Mouse (Mus musculus): ENCODE data around the gene Abca13. TPM values are rescaled to one million over a fixed set of nuclear protein-coding genes. Genes with fewer than 3 reads are reported as not detected.

The Abca13 gene
- total RNA-seq (2023): not detected

DNA sequence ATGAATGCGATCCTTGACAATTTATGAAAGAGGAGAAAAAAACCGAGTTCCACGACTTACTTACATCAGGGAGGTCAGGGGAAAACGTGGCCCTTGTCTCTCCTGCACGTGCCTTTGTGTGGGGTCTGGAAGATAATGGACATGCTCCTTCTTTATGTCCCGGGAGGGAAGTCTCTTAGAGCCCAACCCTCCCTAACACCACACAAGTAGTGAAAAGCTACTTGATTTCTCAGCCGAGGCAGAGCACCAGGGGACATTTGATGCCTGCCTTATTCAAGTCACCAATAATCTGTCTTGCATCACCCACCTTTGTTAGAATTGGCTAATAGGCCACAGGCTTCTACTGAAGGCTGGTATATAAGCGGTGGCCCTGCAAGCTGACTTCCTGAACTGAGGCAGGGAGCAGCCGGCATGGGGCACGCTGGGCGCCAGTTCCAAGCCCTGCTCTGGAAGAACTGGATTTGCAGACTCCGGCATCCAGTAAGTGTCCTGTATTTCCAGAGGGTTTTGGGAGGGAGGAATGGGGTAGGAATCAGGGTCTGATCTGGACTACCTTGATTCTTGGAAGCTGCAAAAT, at the start of gene Abca13:
TSS of gene Abca13 (plus strand) at position 388 of the 577 bp plus-strand sequence.

Other genes starting within 250 kb of the Abca13 start
- under 1 TPM; 0.12 to 0.30 TPM for gene Pkd1l1, start 218.7 kb upstream of the Abca13 start, total RNA-seq (2023)
- gene Hus1, start 180.8 kb upstream of the Abca13 start, total RNA-seq (2023): 10 to 100 TPM; 17.4 to 22.7 TPM
- under 1 TPM in 1 of 2 experiments, not detected in 1; 0.23 TPM for gene Gm11992, start 143.3 kb upstream of the Abca13 start, total RNA-seq (2023)
- gene Sun3, start 143.0 kb upstream of the Abca13 start, total RNA-seq (2023): not detected
- not detected for gene Upp1, start 73.8 kb upstream of the Abca13 start, total RNA-seq (2023)

Measured in B cell, adult 67 days (primary cell).